Mouse (Mus musculus) thymus, adult 2 months (tissue): Measurements from ENCODE around the gene Bsg. TPM values are rescaled to one million over a fixed set of nuclear protein-coding genes. Genes with fewer than 3 reads are reported as not detected.

Experiments
- DNase-seq: peaks from one replicate; pipeline ENCODE4 v3.0.0; 2021
- H3K27ac ChIP-seq: fragments of 200-500 bp; 2 replicates; pipeline ENCODE4 v1.5.1; 2012; ENCODE audit warnings: low read length, control low read depth; ENCODE audit not compliant: control insufficient read depth, insufficient read depth
- H3K27me3 ChIP-seq: fragments of 200-500 bp; 2 replicates; pipeline ENCODE4 v1.6.1; 2012; ENCODE audit warnings: mild to moderate bottlenecking, low read length, moderate library complexity, mixed read lengths; ENCODE audit not compliant: control insufficient read depth, insufficient read depth
- H3K36me3 ChIP-seq: fragments of 200-500 bp; 2 replicates; pipeline ENCODE4 v1.6.1; 2012; ENCODE audit warnings: mild to moderate bottlenecking, low read length, moderate library complexity; ENCODE audit not compliant: control insufficient read depth, insufficient read depth
- H3K4me1 ChIP-seq: fragments of 200-500 bp; replicated peaks from 2 replicates; pipeline ENCODE4 v1.6.1; 2012; ENCODE audit warnings: low read length; ENCODE audit not compliant: control insufficient read depth, insufficient read depth
- H3K4me3 ChIP-seq: fragments of 200-500 bp; 2 replicates; pipeline ENCODE4 v1.5.1; 2012; ENCODE audit warnings: mild to moderate bottlenecking, low read length, control low read depth, moderate library complexity; ENCODE audit not compliant: control insufficient read depth, insufficient read depth
- CTCF ChIP-seq: fragments of 200-500 bp; IDR thresholded peaks from 2 replicates; pipeline ENCODE4 v1.5.1; 2012; ENCODE audit warnings: mild to moderate bottlenecking, control low read depth, low read length, moderate library complexity, borderline replicate concordance; ENCODE audit not compliant: control insufficient read depth, poor library complexity, insufficient read depth; ENCODE audit errors: extremely low read depth
- POLR2A ChIP-seq: fragments of 200-500 bp; IDR thresholded peaks from 2 replicates; pipeline ENCODE4 v1.6.1; 2012; ENCODE audit warnings: mild to moderate bottlenecking, low read length, control low read depth, moderate library complexity; ENCODE audit not compliant: control insufficient read depth, poor library complexity, insufficient read depth; ENCODE audit errors: extremely low read depth
- WGBS: fragments of 180-500 bp; shearing (Covaris S2); methylation state at CpG from one replicate; pipeline ENCODE4 v1.1.7; 2018; 5-methylcytosine and 5-hydroxymethylcytosine counted together
- polyA plus RNA-seq: library from polyadenylated mRNA; depleted of rRNA; stranded (reverse); fragments of >200 nt; gene quantifications from 2 replicates; pipeline ENCODE4 v1.2.3, GENCODE M21; 2012

The Bsg gene
- polyA plus RNA-seq, 1 experiment, result 396 TPM

DNA sequence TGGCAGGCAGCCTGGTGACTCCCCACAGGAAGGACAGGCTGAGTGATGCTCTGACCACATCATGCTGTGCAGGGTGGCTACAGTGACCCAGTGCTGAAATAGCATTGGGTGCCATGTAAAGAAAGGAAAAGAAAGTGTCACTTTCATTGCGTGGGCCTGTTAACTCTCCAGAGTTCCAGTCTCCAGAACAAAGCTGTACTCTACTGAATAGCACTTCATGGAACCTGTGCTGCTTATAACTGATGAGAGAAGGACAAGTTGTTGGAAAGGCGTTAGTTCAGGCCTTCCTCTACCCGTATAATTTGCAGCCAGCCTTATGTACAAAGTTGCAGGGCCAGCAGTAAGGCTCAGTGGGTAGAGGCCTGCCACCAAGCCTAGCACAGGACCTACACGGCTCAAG is 15.6 kb upstream of the Bsg start, which contains the start of gene Gzmm:
Gzmm (plus strand) TSS at position 301 of the 400 bp plus-strand sequence.
- H3K4me3 ChIP-seq, result no peak within 1 kb of the TSS

GRCm38 (mm10) chr10:79689178-79689577 is 15.1 kb upstream of the Bsg start:
- DNase-seq, result no peak
- Histone ChIP-seq H3K27ac (no peak overlapping the region), H3K4me3 (no peak overlapping the region), H3K36me3 (peaks cover 38% of the 10 kb centered on the region), H3K27me3 (no peaks in the 10 kb centered on the region), H3K4me1 (0 out of 2 replicates have a peak, but pooled peaks cover 1% of the 10 kb centered on the region)
- 86% methylated on average over 3 of the region's 3 CpGs for WGBS
- TF ChIP-seq CTCF, result no peak
- no peak for TF ChIP-seq POLR2A

More for the DNA sequence above, 15.6 kb upstream of the Bsg start, which contains the start of gene Gzmm:
- Histone ChIP-seq H3K27me3 (no peaks in the 10 kb centered on the region), H3K36me3 (peaks cover 38% of the 10 kb centered on the region), H3K4me1 (0 out of 2 replicates have a peak, but pooled peaks cover 5% of the 10 kb centered on the region), H3K27ac (no peak within 1 kb of the TSS)
- TF ChIP-seq CTCF, result no peak
- no peak for TF ChIP-seq POLR2A
- 97% methylated on average over 4 of the region's 4 CpGs for WGBS
- DNase-seq, result no peak

DNA sequence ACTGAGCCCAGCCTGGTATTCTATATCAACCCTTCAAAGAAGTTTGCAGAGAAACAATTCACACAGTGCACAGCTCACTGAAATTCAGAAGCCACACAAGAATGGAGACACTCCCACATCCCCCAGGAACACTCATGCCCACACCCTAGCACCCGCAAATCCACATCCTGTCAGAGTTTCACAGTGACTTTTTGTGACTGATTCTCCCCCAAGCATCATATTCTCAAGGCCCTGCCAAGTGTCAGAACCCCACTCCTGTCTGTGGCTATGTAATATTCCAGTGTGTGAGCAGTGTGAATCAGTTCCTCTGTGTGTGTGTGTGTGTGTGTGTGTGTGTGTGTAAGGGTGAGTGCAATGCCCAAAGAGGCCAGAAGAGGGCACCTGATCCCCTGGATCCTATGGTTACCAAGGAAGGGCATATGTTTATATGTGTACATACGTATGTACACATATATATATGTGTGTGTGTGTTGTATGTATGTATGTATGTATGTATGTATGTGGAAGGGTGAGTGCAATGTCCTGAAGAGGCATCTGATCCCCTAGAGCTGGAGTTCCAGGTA is 12.2 kb upstream of the Bsg start:
- no peak for TF ChIP-seq CTCF
- no peak for TF ChIP-seq POLR2A

DNA sequence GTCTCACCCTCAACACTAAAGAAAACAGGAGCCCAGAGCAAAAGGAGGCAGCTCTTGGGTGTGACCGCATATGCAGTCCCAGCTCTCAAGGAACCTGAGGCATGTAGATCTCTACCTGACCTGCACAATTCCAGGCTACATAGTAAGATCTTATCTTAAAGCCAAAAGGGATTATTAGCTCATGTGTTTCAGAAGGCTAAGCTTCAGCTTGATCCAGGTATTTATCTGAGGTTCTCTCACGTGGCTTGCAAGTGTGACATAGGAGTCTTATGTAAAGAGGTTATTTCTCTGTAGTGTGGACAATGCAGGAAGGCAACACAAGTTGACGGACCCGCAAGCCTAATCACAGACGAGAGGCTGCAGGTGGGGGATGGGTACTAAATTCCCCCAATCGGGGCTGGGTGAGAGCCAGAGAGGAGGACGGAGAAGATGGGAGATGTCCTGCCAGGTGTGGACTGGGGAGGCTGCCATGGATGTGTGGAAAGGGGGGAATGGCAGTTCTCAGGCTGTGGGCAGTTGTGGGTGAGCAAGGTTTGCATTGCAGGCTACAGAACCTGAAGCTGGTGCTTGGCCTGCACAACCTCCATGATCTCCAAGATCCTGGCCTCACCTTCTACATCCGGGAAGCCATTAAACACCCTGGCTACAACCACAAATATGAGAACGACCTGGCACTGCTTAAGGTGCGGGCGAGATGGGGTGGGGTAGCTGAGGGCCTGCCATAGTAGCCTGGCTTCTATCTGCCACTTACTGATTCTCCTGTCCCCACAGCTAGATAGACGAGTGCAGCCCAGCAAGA is 10.5 kb upstream of the Bsg start:
- H3K27ac ChIP-seq, result no peak overlapping the region
- no peak for DNase-seq
- H3K4me1 ChIP-seq, result 0 out of 2 replicates have a peak, but pooled peaks cover 4% of the 10 kb centered on the region
- 89% methylated on average over 12 of the region's 12 CpGs for WGBS
- H3K4me3 ChIP-seq, result no peak overlapping the region
- H3K27me3 ChIP-seq, result no peaks in the 10 kb centered on the region
- H3K36me3 ChIP-seq, result peaks cover 5% of the 10 kb centered on the region
- TF ChIP-seq CTCF (no peak), POLR2A (no peak)

More for the DNA sequence above, 12.2 kb upstream of the Bsg start:
- Histone ChIP-seq H3K27ac (no peak overlapping the region), H3K4me1 (0 out of 2 replicates have a peak, but pooled peaks cover 4% of the 10 kb centered on the region), H3K4me3 (no peak overlapping the region), H3K27me3 (no peaks in the 10 kb centered on the region), H3K36me3 (peaks cover 22% of the 10 kb centered on the region)
- DNase-seq, result no peak
- WGBS, result 91% methylated on average over 2 of the region's 2 CpGs

DNA sequence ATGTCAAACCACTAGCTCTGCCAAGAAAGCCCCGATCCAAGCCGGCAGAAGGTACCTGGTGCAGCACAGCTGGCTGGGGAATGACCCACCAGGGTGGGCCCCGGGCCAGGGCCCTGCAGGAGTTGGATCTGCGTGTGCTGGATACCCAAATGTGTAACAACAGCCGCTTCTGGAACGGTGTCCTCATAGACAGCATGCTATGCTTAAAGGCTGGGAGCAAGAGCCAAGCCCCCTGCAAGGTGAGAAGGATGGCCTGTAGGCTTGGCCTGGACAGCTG is 10.0 kb upstream of the Bsg start:
- Histone ChIP-seq H3K27ac (no peak overlapping the region), H3K36me3 (no peaks in the 10 kb centered on the region; the same call in 1 of the 2 replicates), H3K4me1 (0 out of 2 replicates have a peak, but pooled peaks cover 4% of the 10 kb centered on the region), H3K4me3 (no peak overlapping the region), H3K27me3 (no peaks in the 10 kb centered on the region)
- no peak for DNase-seq
- 93% methylated on average over 6 of the region's 6 CpGs for WGBS
- TF ChIP-seq POLR2A, result no peak
- TF ChIP-seq CTCF, result no peak

DNA sequence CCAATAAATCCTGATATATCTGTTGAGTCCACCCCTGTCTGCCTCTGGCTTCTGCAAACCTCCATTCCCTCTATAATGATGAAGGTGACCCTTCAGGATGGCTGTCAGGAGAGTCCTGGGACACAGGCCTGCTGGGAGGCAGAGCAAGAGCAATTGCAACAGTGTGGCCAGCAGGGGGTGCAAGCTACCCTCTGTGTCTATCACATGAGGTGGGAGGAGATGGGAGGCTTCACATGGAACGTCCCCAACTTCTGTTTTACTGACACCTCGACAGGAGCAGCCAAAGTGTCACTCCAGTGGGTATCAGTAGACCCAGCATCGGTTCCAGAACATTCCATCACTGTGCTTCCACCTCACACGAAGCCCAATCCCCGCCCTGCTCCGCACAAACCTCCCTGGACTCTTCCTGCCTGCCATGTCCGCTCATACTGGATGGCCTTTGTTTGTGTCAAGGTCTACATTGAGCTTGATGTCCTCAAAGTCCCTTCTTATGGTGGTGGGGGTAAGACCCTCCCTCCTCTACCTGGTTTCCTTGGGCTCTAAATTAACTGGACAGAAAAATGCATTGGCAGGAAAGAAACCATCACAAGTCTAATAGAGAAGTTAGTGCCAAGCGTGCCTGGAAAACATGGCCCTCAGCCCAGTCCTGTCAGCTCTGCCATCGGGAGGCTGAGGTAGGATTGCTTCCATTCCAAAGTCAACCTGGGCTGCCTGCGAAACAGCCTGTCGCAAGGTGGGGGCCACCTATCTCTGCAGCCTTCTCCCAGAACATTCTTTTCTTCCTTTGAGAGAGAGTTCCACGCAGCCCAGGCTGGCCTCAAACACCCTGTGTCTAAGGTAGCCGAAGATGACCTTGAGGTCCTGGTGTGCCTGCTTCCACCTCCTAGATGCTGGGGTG is 8.8 kb upstream of the Bsg start:
- peak; percentile 73 for DNase-seq
- 68% methylated on average over 13 of the region's 13 CpGs for WGBS

More for the DNA sequence above, 8.8 kb upstream of the Bsg start:
- Histone ChIP-seq H3K4me1 (0 out of 2 replicates have a peak, but pooled peaks cover 4% of the 10 kb centered on the region), H3K27me3 (no peaks in the 10 kb centered on the region), H3K4me3 (no peak overlapping the region), H3K36me3 (no peaks in the 10 kb centered on the region), H3K27ac (no peak overlapping the region)
- TF ChIP-seq CTCF (peak; percentile 84; the same call in 1 of the 2 replicates), POLR2A (no peak)
